Mouse (Mus musculus): ENCODE data around the gene Bptf.
A peak's percentile ranks its signal among the peaks of the same experiment; 100 is the strongest.
"Not testable (repeated sequence)": the region's sequence is repeated elsewhere in the genome, so short reads cannot be mapped to it uniquely, and the experiment has no call there.

The Bptf gene

DNA sequence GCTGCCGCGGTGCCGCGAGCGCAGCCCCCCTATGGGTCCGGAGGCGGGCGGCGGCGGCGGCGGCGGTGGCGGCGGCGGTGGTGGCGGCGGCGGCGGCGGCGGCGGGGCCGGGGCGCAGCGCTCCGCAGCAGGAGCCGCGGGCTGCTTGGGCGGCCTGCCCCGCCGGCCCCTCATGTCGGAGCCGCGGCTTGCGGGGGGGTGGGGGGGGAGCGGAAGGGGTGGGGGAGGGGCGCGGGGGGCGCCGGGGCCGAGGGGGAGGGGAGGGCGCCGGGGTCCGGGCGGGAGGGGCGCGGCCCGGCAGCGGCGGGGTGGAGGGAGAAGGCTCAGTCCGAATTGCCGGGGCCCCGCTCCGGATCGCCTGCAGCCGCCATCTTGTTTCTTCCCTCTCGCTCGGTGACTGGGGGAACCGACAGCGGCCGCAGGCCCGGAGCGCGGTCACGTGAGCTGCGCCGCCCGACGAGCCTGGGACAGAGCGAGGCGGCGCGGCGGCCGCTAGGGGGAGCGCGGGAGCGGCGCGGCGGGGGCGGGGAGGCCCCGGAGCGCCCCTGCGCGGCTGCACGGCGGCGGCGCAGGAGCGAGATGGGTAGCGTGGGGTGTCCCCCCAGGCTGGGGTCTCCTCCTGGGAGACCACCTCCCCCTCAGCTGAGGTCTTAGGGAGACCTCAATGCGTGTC lies at the start of gene Bptf:
Gene Bptf, minus strand, starts transcription at position 379 of the 673 bp plus-strand sequence.
- peak; percentile 85 to 93 for DNase-seq (ENCODE audit: low spot score in 2 of 2)

- DNase-seq (ENCODE audit: low spot score in 2 of 2), result no peak
These were observed 29.3 kb upstream of the Bptf start for GRCm38 (mm10) chr11:107161215-107161614.

DNA sequence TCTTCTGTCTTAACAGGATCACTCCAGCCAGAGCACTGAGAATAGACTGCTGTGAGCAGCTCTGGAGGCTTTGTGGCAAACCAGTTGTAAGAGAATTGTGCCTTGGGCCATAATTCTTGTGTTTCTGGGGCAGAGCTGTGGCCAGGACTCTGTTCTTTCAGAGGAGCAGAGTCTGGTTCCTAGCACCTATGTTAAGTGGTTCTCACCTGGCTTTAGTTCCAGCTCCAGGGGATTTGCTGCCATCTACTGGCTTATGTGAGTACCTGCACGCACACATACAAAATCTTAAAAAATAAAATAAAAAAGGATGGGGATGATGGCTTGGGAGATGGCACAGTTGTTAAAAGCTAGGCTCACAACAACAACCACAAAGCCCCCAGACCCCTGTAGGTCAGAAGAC lies 27.1 kb upstream of the Bptf start:
- no peak for DNase-seq (ENCODE audit: low spot score in 2 of 2)

GRCm38 (mm10) chr11:107156977-107157642 lies 25.2 kb upstream of the Bptf start:
- DNase-seq (ENCODE audit: low spot score in 2 of 2), result no peak

GRCm38 (mm10) chr11:107155292-107155691 lies 23.4 kb upstream of the Bptf start:
- DNase-seq (ENCODE audit: low spot score in 2 of 2), result no peak

DNA sequence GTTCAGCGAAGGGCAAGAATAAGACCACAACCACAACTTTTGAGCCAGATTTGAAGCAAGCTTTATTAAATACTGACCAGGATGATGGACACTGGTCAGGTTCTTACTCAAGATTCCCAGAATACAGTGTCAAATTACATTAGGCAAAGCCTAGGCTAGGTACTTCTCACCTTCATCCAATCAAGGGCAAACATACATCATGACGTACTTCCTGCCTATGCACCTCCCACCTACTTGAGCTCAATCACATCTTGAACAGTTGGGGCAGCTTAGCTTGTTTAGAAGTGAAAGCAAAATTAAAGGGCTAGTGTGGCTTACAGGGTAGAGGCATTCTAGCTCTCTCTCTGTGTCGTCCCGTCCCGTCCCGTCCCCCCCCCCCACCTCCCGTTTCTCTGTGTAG lies 22.5 kb upstream of the Bptf start:
- no peak for DNase-seq (ENCODE audit: low spot score in 2 of 2)

DNA sequence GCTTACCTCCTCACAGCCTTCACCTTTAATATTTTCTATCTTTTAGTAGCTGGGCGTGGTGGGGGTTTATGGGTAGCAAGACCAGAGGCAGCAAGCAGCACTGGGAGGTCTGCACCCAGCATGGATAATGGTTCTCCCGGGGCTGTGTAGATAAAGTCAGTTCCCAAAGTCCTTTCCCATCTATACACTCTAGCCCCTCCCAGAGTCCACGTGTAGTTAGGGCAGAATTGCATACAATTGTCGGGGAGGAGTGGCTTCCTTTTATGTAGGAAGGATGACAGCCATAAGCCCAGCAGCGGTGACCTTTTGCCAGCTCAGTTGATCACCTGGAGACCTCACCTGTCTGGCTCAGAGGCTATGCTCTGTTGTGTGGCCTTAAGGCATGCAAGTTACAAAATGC lies 21.7 kb upstream of the Bptf start:
- DNase-seq (ENCODE audit: low spot score in 2 of 2), result no peak

DNA sequence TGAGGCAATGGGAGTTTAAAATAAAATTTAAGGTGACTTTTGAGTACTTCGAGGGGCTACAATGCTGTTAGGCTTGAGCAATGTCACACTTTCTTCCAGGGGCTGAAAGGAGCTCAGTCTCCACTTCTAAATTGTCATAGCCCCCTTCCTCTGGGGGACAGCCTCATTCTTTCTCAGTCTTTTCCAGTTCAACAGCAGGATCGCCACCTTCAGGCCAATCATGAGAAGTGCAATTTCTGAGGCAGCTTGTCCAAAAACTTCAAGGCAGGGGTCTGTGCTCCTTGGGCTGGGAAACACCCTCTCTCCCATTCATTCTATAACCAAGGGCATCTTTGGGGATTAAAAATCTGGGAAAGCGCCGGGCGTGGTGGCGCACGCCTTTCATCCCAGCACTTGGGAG lies 19.9 kb upstream of the Bptf start:
- peak in 1 of 2 experiments; percentile 10 for DNase-seq (ENCODE audit: low spot score in 2 of 2)

- not testable (repeated sequence) for DNase-seq (ENCODE audit: low spot score in 2 of 2)
These were observed 12.0 kb upstream of the Bptf start for GRCm38 (mm10) chr11:107143956-107144355.

GRCm38 (mm10) chr11:107142382-107142781 lies 10.5 kb upstream of the Bptf start:
- no peak for DNase-seq (ENCODE audit: low spot score in 2 of 2)

GRCm38 (mm10) chr11:107140756-107141155 lies 8.8 kb upstream of the Bptf start:
- DNase-seq (ENCODE audit: low spot score in 2 of 2), result no peak

DNA sequence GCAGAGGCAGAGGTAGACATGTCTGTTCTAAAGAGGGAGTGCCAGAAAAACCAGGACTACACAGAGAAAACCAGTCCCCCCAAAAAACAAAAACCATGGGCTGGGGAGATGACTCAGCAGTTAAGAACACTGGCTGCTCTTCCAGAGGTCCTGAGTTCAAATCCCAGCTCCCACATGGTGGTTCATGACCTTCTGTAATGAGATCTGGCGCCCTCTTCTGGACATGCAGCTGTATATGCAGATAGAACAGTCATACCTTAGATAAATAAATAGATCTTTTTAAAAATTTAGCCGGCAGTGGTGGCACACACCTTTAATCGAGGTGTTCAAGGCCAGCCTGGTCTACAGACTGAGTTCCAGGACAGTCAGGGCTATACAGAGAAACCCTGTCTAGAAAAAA lies 6.7 kb upstream of the Bptf start:
- no peak for DNase-seq (ENCODE audit: low spot score in 2 of 2)

DNA sequence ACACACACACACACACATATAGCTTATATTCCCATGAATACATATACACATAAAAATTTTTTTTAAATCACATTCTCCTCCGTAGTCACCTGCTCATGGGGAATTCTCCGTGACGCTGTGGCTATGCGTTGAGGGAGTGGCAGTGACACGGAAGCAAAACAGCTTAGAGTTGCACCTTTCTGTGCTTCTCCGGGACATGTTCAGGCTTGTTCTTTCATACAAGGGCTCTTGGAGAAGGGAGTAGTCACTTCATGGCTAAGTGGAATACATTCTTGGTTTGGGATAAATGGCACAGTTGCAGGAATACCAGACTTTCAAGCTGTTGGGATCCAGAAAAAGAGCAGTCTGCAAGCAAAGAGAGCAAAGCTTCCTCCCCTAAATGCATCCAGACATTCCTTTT lies 5.7 kb upstream of the Bptf start:
- no peak for DNase-seq (ENCODE audit: low spot score in 2 of 2)

GRCm38 (mm10) chr11:107136458-107136857 lies 4.5 kb upstream of the Bptf start:
- DNase-seq (ENCODE audit: low spot score in 2 of 2), result not testable (repeated sequence)

GRCm38 (mm10) chr11:107135741-107136140 lies 3.8 kb upstream of the Bptf start:
- no peak for DNase-seq (ENCODE audit: low spot score in 2 of 2)

GRCm38 (mm10) chr11:107132426-107132825 lies 499 bp upstream of the Bptf start:
- DNase-seq (ENCODE audit: low spot score in 2 of 2), result no peak

DNA sequence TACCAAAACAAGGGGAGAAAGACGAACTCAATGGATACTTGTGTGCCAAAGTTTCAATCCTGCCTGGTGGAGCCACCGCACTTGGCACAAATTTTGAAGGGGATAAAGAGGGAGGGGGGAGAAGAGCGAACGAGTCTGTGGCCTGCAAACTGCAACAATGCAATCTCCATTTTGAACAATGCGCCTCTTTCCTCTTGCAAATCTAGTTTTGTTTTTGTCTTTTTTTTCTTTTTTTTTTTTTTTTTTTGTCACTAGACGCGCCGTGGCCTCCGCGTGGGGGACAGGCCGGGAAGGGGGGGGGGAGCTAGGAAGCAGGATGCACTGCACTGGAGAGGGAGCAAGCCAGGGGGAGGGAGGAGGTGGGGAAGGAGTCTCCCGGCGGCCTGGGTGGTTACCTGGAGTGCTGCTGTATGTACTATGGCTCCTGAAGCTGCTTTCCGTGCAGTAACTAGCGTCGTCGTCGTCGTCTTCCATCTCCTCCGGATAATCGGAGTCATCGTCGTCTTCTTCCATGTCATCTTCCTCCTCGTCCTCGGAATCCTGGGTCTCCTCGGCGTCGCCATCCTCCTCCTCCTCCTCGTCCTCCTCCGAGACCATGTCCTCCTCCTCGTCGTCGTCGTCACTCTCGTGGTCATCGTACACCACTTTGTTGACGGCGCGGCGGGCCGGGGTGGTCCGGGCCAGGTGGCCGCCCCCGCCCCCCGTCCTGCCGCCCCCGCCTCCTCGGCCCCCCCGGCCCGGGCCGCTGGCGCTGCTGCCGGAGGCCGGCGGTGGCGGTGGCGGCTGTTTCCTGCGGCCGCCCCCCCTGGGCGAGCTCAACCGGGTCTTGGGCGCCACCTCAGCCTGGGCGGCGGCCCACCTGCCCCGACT lies 813 bp downstream of the Bptf start:
- peak; percentile 27 to 50 for DNase-seq (ENCODE audit: low spot score in 2 of 2)

DNA sequence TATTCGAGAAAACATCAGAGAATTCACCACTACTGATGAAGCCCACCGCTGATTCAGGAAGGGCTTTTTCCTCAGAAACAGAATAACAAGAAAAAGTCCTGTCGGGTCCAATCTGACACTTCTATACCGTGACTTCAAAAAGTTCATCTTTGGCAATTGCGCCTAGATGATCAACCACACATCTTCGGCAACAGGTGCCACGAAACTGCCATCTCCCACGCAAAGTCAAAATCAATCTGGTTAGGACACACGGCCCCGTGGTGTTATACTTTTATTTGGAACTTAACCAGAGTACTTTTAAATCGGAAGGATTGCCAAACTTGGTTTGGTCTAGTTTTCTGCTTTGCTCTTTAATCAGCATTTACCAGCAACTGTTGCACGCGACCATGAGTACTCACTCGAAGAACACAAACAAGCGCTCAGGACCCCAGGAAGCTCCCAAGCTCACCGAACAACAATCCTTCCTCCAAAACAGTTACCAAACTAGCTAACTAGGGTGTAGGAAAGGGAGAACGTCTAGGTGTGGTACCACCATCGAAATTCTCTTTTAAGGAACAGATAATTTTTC lies 1.6 kb downstream of the Bptf start:
- DNase-seq (ENCODE audit: low spot score in 2 of 2), result no peak

GRCm38 (mm10) chr11:107129641-107130040 lies 2.3 kb downstream of the Bptf start:
- no peak for DNase-seq (ENCODE audit: low spot score in 2 of 2)

GRCm38 (mm10) chr11:107126716-107127115 lies 5.2 kb downstream of the Bptf start:
- DNase-seq (ENCODE audit: low spot score in 2 of 2), result not testable (repeated sequence)

DNA sequence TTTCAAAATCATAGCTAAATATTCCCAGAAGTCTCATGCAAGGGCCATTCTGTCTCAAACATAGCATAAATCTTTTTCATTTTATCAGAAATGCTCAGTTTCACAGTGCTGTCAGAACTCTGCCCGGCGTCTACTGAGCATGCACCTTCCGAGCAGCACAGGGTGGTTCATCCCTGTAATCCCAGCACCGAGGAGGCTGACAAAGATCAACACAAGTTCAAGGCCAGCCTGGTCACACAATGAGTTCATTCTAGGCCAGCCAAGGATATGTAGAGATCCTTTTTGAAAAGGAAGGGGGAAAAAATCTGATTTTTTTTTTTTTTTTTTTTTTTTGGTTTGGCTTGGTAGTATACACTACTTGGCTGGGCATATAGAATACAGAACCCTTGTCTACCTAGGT lies 6.9 kb downstream of the Bptf start:
- no peak for DNase-seq (ENCODE audit: low spot score in 2 of 2)

GRCm38 (mm10) chr11:107124327-107124731 lies 7.6 kb downstream of the Bptf start:
- no peak for DNase-seq (ENCODE audit: low spot score in 2 of 2)

All from cerebellum, postnatal 4 days (tissue).